In the genomic region with DNA sequence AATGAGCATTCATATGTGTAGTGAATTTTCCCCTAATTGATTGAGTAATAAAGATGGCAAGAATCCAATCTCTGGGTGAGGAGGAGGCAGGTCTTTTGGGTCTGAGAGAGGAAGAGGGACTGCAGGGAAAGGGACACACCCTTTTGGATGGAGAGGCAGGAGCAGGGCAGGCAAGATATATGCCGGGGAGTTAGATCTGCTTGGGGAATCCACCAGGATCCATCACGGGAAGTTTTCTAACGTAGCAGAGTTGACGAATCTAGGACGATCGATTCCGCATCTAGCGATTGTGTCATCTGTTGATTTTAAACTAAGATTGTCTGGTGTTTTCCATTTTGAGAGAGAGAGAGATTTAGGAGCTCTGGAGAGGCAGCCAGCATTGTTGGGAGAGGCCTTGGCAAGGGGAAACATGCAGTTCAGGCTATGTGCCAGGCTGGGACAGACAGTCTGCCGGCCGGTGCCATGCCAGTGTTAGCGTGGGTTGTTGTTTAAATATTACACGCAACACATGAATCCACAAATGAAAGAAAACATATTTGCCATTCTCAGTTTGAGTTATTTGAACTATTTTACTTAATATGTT, we compare ENCODE assay signal across 11 mouse cellular contexts.
DNase-seq lines count a peak whose midpoint lies in the region; ATAC-seq lines count a peak whose summit lies in the region.
"Had no signal": no experiment of that assay in that cellular context is flagged by ENCODE, and none has a peak within 500 bp of the region (broad histone marks: within the 10 kb centered on the region; RNA-seq: fewer than 3 reads in every experiment).

No protein-coding gene starts in this region.

- H3K27ac ChIP-seq in hindbrain, embryonic 15.5 days (replicated peaks) = no peak overlapping the region
- H3K27ac ChIP-seq in hindbrain, embryonic 11.5 days (ENCODE audit: low read depth, low read length) = no peak overlapping the region
- H3K27ac ChIP-seq: embryonic facial prominence, embryonic 12.5 days; liver, embryonic 12.5 days had no signal

- no peaks in the 10 kb centered on the region for H3K27me3 ChIP-seq in hindbrain, embryonic 15.5 days
- no peaks in the 10 kb centered on the region for H3K27me3 ChIP-seq in hindbrain, embryonic 11.5 days (ENCODE audit: control insufficient read depth, insufficient read depth, low read length)
- H3K27me3 ChIP-seq: embryonic facial prominence, embryonic 12.5 days; liver, embryonic 12.5 days had no signal

- H3K9ac ChIP-seq in hindbrain, embryonic 15.5 days = no peak overlapping the region
- H3K9ac ChIP-seq in hindbrain, embryonic 11.5 days (ENCODE audit: low read depth, low read length) = no peak overlapping the region
- H3K9ac ChIP-seq: embryonic facial prominence, embryonic 12.5 days; liver, embryonic 12.5 days had no signal

- peak; percentile 21 for DNase-seq in adrenal gland, postnatal 14 days
- no peak for DNase-seq in adrenal gland, postnatal 4 days (ENCODE audit: low spot score in 2 of 2)
- no peak for DNase-seq in hindbrain, embryonic 11.5 days (ENCODE audit: low spot score)
- DNase-seq in right cerebral cortex, postnatal 14 days = peak; percentile 7
- DNase-seq in right cerebral cortex, adult 2 months (ENCODE audit: low spot score in 2 of 2) = no peak
- no peak for DNase-seq in thymus, postnatal 10 days (ENCODE audit: low spot score in 2 of 2)
- no peak for DNase-seq in urinary bladder, postnatal 14 days (ENCODE audit: low spot score)

- no peaks in the 10 kb centered on the region for H3K9me3 ChIP-seq in hindbrain, embryonic 15.5 days
- no peaks in the 10 kb centered on the region for H3K9me3 ChIP-seq in hindbrain, embryonic 11.5 days (ENCODE audit: control insufficient read depth, low read length)
- H3K9me3 ChIP-seq: embryonic facial prominence, embryonic 12.5 days; liver, embryonic 12.5 days had no signal

- no peak overlapping the region for H3K4me3 ChIP-seq in hindbrain, embryonic 15.5 days
- H3K4me3 ChIP-seq in hindbrain, embryonic 11.5 days (ENCODE audit: low read depth, low read length) = no peak overlapping the region
- H3K4me3 ChIP-seq: embryonic facial prominence, embryonic 12.5 days; liver, embryonic 12.5 days had no signal

- no peaks in the 10 kb centered on the region for H3K36me3 ChIP-seq in hindbrain, embryonic 15.5 days
- no peaks in the 10 kb centered on the region for H3K36me3 ChIP-seq in hindbrain, embryonic 11.5 days (ENCODE audit: control insufficient read depth, insufficient read depth, low read length)
- H3K36me3 ChIP-seq: embryonic facial prominence, embryonic 12.5 days; liver, embryonic 12.5 days had no signal

- H3K4me1 ChIP-seq in hindbrain, embryonic 15.5 days (replicated peaks) = no peaks in the 10 kb centered on the region
- H3K4me1 ChIP-seq in hindbrain, embryonic 11.5 days (replicated peaks; ENCODE audit: control insufficient read depth, insufficient read depth, low read length) = no peaks in the 10 kb centered on the region
- H3K4me1 ChIP-seq: embryonic facial prominence, embryonic 12.5 days; liver, embryonic 12.5 days had no signal

- ATAC-seq in hindbrain, embryonic 15.5 days (ENCODE audit: low FRiP score, low read depth) = 0 out of 2 replicates have a peak, but pooled peaks have one; percentile 71
- ATAC-seq in hindbrain, embryonic 11.5 days (ENCODE audit: low FRiP score) = no peak
- ATAC-seq: intestine, postnatal 0 days; liver, embryonic 12.5 days had no signal

- 80% methylated on average over 12 of the region's 12 CpGs for WGBS in hindbrain, embryonic 15.5 days
- WGBS in hindbrain, embryonic 11.5 days = 91% methylated on average over 12 of the region's 12 CpGs

- no peak overlapping the region for H3K4me2 ChIP-seq in hindbrain, embryonic 15.5 days
- H3K4me2 ChIP-seq in hindbrain, embryonic 11.5 days (replicated peaks; ENCODE audit: low read depth, low read length) = no peak overlapping the region
- H3K4me2 ChIP-seq: embryonic facial prominence, embryonic 12.5 days; liver, embryonic 12.5 days had no signal

Comparison
In these comparisons a context has a peak if more than half of its experiments do, and no peak if none do; other contexts are left out.
1. DNase-seq: peak in adrenal gland, postnatal 14 days (single experiment) and right cerebral cortex, postnatal 14 days (single experiment); none in adrenal gland, postnatal 4 days (0 of 2), hindbrain, embryonic 11.5 days (single experiment), right cerebral cortex, adult 2 months (0 of 2), thymus, postnatal 10 days (0 of 2) and urinary bladder, postnatal 14 days (single experiment).